Mouse (Mus musculus) megakaryocyte, embryonic 14.5 days (primary cell): ENCODE measurements around the gene Fgf12.

Source experiments
- FLI1 ChIP-seq: IDR thresholded peaks from 2 replicates; pipeline ENCODE4 v1.6.1; 2012; ENCODE audit warnings: low read length, inconsistent platforms, mixed read lengths
- GATA1 ChIP-seq: IDR thresholded peaks from 3 replicates; pipeline ENCODE4 v1.6.1; 2012; ENCODE audit warnings: mixed read lengths, low read length, inconsistent platforms, borderline replicate concordance

- no peak for TF ChIP-seq GATA1
- TF ChIP-seq FLI1 = no peak
These were observed 509.8 kb downstream of the Fgf12 start for GRCm38 (mm10) chr16:28242867-28243649.
